Mouse (Mus musculus) G1E (cell line): Measurements from ENCODE around the gene Wdr95.

Experiments
- CTCF ChIP-seq: IDR thresholded peaks from 2 replicates; pipeline ENCODE4 v1.5.1; 2012; ENCODE audit warnings: low read depth, low read length, inconsistent platforms, mixed read lengths
- GATA1 ChIP-seq: IDR thresholded peaks from 2 replicates; pipeline ENCODE4 v1.6.1; 2012; ENCODE audit warnings: borderline replicate concordance, low read length, inconsistent platforms, mixed read lengths
- GATA2 ChIP-seq: IDR thresholded peaks from 2 replicates; pipeline ENCODE4 v1.6.1; 2012; ENCODE audit warnings: low read depth, low read length, inconsistent platforms, borderline replicate concordance
- TAL1 ChIP-seq: conservative IDR thresholded peaks from 2 replicates; pipeline ENCODE4 v1.6.1; 2012; ENCODE audit warnings: low read depth, low read length, inconsistent platforms, mixed read lengths

GRCm38 (mm10) chr5:149568993-149569392, 40.5 kb downstream of the Wdr95 start:
- TF ChIP-seq CTCF (no peak), GATA1 (no peak), TAL1 (no peak), GATA2 (no peak)
